Mouse (Mus musculus): ENCODE measurements around the gene Car12.

DNA sequence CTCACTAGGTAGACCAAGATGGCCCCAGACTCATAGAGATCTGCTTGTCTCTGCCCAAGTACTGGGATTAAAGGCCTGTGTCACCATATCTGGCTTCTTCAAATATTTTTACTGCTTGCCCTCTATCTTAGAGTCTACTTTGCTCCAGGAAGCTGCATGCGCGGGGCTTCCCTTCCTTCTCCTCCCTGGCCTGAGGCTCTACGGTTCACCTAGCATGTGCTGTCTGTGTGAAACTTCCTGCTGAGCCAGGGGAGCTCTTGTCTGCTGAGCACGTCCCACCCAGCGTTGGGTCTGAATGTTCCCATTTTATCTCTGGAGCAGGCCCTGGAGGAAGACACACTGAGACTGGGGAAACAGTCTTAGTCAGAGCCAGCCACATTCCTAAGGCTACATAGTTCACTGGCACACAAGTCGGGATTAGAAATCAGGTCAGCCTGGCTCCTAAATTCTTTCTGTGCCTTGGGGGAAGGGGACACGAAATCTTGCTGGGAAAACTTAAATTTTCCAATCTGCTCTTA, 43.9 kb upstream of the Car12 start:
- TF ChIP-seq POLR2AphosphoS2 (IDR thresholded peaks at IDR 0.05; ENCODE audit: insufficient read length, low read depth) (no peak), MYOG (IDR thresholded peaks at IDR 0.05; ENCODE audit: control insufficient read depth in 1 of 3, insufficient read depth in 1 of 3, insufficient read length in 2 of 3, low read depth in 2 of 3) (no peak), USF1 (IDR thresholded peaks at IDR 0.05; ENCODE audit: low read depth) (no peak), POLR2A (IDR thresholded peaks at IDR 0.05; ENCODE audit: insufficient read length, low read depth) (no peak), MYOD1 (IDR thresholded peaks at IDR 0.05; ENCODE audit: control insufficient read depth in 1 of 3, insufficient read length in 2 of 3, low read depth in 2 of 3) (no peak), E2F4 (IDR thresholded peaks at IDR 0.05; ENCODE audit: insufficient read depth) (no peak), SRF (IDR thresholded peaks at IDR 0.05; ENCODE audit: control insufficient read depth, insufficient read length, low read depth) (no peak), TCF12 (IDR thresholded peaks at IDR 0.05; ENCODE audit: insufficient read depth, poor library complexity, severe bottlenecking) (no peak), MAX (IDR thresholded peaks at IDR 0.05; ENCODE audit: low read depth) (no peak), CEBPB (IDR thresholded peaks at IDR 0.05; ENCODE audit: insufficient read depth, poor library complexity, severe bottlenecking) (no peak), TCF3 (IDR thresholded peaks at IDR 0.05; ENCODE audit: insufficient read length, low read depth) (no peak)
